Comparison of ENCODE assay signal across 20 mouse cellular contexts in the genomic region with DNA sequence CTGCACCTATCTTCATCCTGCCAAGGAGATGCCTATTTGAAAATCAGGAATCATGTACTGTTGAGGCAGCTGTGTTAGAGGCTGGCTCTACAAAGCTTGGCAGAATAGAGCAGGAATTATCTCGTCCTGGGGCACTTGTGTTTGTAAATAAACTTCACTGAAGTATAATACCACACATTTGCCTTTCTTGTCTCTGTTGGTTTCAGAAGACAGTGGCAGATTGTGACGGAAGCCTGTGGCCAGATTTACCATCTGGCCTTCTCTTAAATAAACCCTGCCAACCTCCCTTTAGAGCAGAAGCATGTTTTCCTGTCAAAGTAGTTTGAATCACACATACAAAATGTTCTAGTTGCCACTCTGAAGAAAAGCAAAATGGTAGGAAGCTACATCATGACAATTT. TPM values are rescaled to one million over a fixed set of nuclear protein-coding genes. Genes with fewer than 3 reads are reported as not detected.
DNase-seq lines count a peak whose midpoint lies in the region; ATAC-seq and TF ChIP-seq lines count a peak whose summit lies in the region.
"Had no signal": no experiment of that assay in that cellular context is flagged by ENCODE, and none has a peak within 500 bp of the region (broad histone marks: within the 10 kb centered on the region; RNA-seq: fewer than 3 reads in every experiment).

No protein-coding gene starts in this region.

- WGBS in midbrain, postnatal 0 days = 59% methylated on average over 2 of the region's 2 CpGs
- 77% methylated on average over 2 of the region's 2 CpGs for WGBS in midbrain, embryonic 13.5 days

- TF ChIP-seq CTCF in midbrain, postnatal 0 days (IDR thresholded peaks at IDR 0.05) = no peak

- H3K9me3 ChIP-seq in midbrain, postnatal 0 days (ENCODE audit: low read length) = no peaks in the 10 kb centered on the region
- H3K9me3 ChIP-seq in midbrain, embryonic 13.5 days = no peaks in the 10 kb centered on the region
- H3K9me3 ChIP-seq: embryonic facial prominence, embryonic 13.5 days; kidney, embryonic 15.5 days; limb, embryonic 15.5 days; neural tube, embryonic 12.5 days had no signal

- no peaks in the 10 kb centered on the region for H3K27me3 ChIP-seq in midbrain, postnatal 0 days (ENCODE audit: insufficient read depth, low read length)
- H3K27me3 ChIP-seq in midbrain, embryonic 13.5 days = no peaks in the 10 kb centered on the region
- H3K27me3 ChIP-seq: embryonic facial prominence, embryonic 13.5 days; kidney, embryonic 15.5 days; neural tube, embryonic 12.5 days had no signal

- DNase-seq in frontal cortex, adult 2 months (ENCODE audit: extremely low spot score in 1 of 2, low spot score in 1 of 2) = peak; percentile 40 to 53
- no peak for DNase-seq in frontal cortex, postnatal 25 days (ENCODE audit: low spot score in 2 of 2)
- peak; percentile 31 for DNase-seq in midbrain, postnatal 0 days (ENCODE audit: low spot score)
- peak; percentile 55 to 66 for DNase-seq in layer of hippocampus, adult 8-10 months (ENCODE audit: low spot score in 2 of 2)
- DNase-seq in liver = no peak
- DNase-seq in gastrocnemius, postnatal 4 days (ENCODE audit: low spot score in 2 of 2) = no peak
- DNase-seq: B cell, adult 2 months; heart, adult 18-20 months; heart, postnatal 36 days; kidney, postnatal 4 days; thymus, adult 18-20 months had no signal

- no peak overlapping the region for H3K4me2 ChIP-seq in midbrain, postnatal 0 days (ENCODE audit: low read depth, low read length, poor library complexity, severe bottlenecking)
- H3K4me2 ChIP-seq in midbrain, embryonic 13.5 days (replicated peaks) = no peak overlapping the region
- H3K4me2 ChIP-seq: embryonic facial prominence, embryonic 13.5 days; hindbrain, embryonic 14.5 days; kidney, embryonic 15.5 days; limb, embryonic 15.5 days; midbrain, embryonic 11.5 days; neural tube, embryonic 12.5 days had no signal

- no peaks in the 10 kb centered on the region for H3K36me3 ChIP-seq in midbrain, postnatal 0 days (ENCODE audit: insufficient read depth, low read length)
- no peaks in the 10 kb centered on the region for H3K36me3 ChIP-seq in midbrain, embryonic 13.5 days
- H3K36me3 ChIP-seq: embryonic facial prominence, embryonic 13.5 days; kidney, embryonic 15.5 days; limb, embryonic 15.5 days; neural tube, embryonic 12.5 days had no signal

- no peak overlapping the region for H3K27ac ChIP-seq in midbrain, postnatal 0 days (ENCODE audit: low read depth, low read length)
- no peak overlapping the region for H3K27ac ChIP-seq in midbrain, embryonic 13.5 days
- H3K27ac ChIP-seq: embryonic facial prominence, embryonic 13.5 days; hindbrain, embryonic 14.5 days; kidney, embryonic 15.5 days; limb, embryonic 15.5 days; neural tube, embryonic 12.5 days had no signal

- no peak for ATAC-seq in midbrain, postnatal 0 days (ENCODE audit: low FRiP score)
- ATAC-seq in midbrain, embryonic 13.5 days = no peak
- ATAC-seq: intestine, postnatal 0 days; lung, postnatal 0 days had no signal

- H3K9ac ChIP-seq in midbrain, postnatal 0 days (replicated peaks; ENCODE audit: low read length, poor library complexity, severe bottlenecking) = no peak overlapping the region
- no peak overlapping the region for H3K9ac ChIP-seq in midbrain, embryonic 13.5 days (replicated peaks)
- H3K9ac ChIP-seq: embryonic facial prominence, embryonic 13.5 days; hindbrain, embryonic 14.5 days; kidney, embryonic 15.5 days; limb, embryonic 15.5 days; neural tube, embryonic 12.5 days had no signal

- no peak overlapping the region for H3K4me3 ChIP-seq in midbrain, postnatal 0 days (ENCODE audit: low read depth, low read length)
- no peak overlapping the region for H3K4me3 ChIP-seq in midbrain, embryonic 13.5 days (replicated peaks)
- H3K4me3 ChIP-seq: embryonic facial prominence, embryonic 13.5 days; kidney, embryonic 15.5 days; limb, embryonic 15.5 days; neural tube, embryonic 12.5 days had no signal

- H3K4me1 ChIP-seq in midbrain, postnatal 0 days (ENCODE audit: insufficient read depth, low read length) = no peaks in the 10 kb centered on the region
- H3K4me1 ChIP-seq in midbrain, embryonic 13.5 days (replicated peaks) = no peaks in the 10 kb centered on the region
- H3K4me1 ChIP-seq: embryonic facial prominence, embryonic 13.5 days; kidney, embryonic 15.5 days; limb, embryonic 15.5 days; neural tube, embryonic 12.5 days had no signal

RNA-seq across cellular contexts. Expression of a gene that starts 10.2 kb away (rescaled TPM):
- 5.9 and 8.4 TPM in 2 replicates for polyA plus RNA-seq in frontal cortex, adult 2 months (2012; rRNA removed)
- total RNA-seq in midbrain, postnatal 0 days (2014; rRNA removed) = 3.9 and 5.9 TPM in 2 replicates
- 2.5 and 3.6 TPM in 2 replicates for polyA plus RNA-seq in midbrain, postnatal 0 days (2015; fragmentation: Nextera tagmentation; extraction: Ambion mirVana)
- 3.4 and 3.5 TPM in 2 replicates for polyA plus RNA-seq in midbrain, embryonic 13.5 days (2015; fragmentation: Nextera tagmentation; extraction: Ambion mirVana)
- total RNA-seq in layer of hippocampus, adult 8-10 months (2022) = 1 to 10 TPM; 2.8 to 4.4 (median 3.4) TPM
- 1 to 10 TPM; 7.5 TPM for total RNA-seq in gastrocnemius, postnatal 4 days (2021)

Comparison
In these comparisons a context has a peak if more than half of its experiments do, and no peak if none do; other contexts are left out.
1. DNase-seq: peak in frontal cortex, adult 2 months (2 of 2), midbrain, postnatal 0 days (single experiment) and layer of hippocampus, adult 8-10 months (2 of 2); none in frontal cortex, postnatal 25 days (0 of 2), liver (single experiment) and gastrocnemius, postnatal 4 days (0 of 2).